Mouse (Mus musculus) embryonic facial prominence, embryonic 11.5 days (tissue): Measurements from ENCODE around the gene Catip. TPM values are rescaled to one million over a fixed set of nuclear protein-coding genes. Genes with fewer than 3 reads are reported as not detected.
"Not testable (repeated sequence)": the region's sequence is repeated elsewhere in the genome, so short reads cannot be mapped to it uniquely, and the experiment has no call there.

Source experiments
- ATAC-seq: fragments of 200-750 bp; cut with Nextera tagmentation; replicated peaks from 2 replicates; pipeline ENCODE4 v1.8.0; 2017; ENCODE audit warnings: low read depth; ENCODE audit not compliant: insufficient number of reproducible peaks, low FRiP score, low TSS enrichment
- DNase-seq: peaks from one replicate; pipeline ENCODE4 v3.0.0-alpha.2; 2015; ENCODE audit warnings: low spot score
- H3K27ac ChIP-seq: fragments of 300-500 bp; sonication (generic); replicated peaks from 2 replicates; pipeline ENCODE4 v1.5.1; 2014; ENCODE audit warnings: mild to moderate bottlenecking, low read depth, low read length, control low read depth
- H3K27me3 ChIP-seq: fragments of 300-500 bp; sonication (generic); 2 replicates; pipeline ENCODE4 v1.6.1; 2014; ENCODE audit warnings: mild to moderate bottlenecking, low read length, moderate library complexity, mixed read lengths; ENCODE audit not compliant: control insufficient read depth, insufficient read depth
- H3K36me3 ChIP-seq: fragments of 300-500 bp; sonication (generic); replicated peaks from 2 replicates; pipeline ENCODE4 v1.6.1; 2014; ENCODE audit warnings: low read depth, mild to moderate bottlenecking, low read length, moderate library complexity, mixed read lengths; ENCODE audit not compliant: control insufficient read depth, insufficient read depth
- H3K4me1 ChIP-seq: fragments of 300-500 bp; sonication (generic); 2 replicates; pipeline ENCODE4 v1.6.1; 2014; ENCODE audit warnings: low read length, mixed read lengths; ENCODE audit not compliant: control insufficient read depth, insufficient read depth
- H3K4me2 ChIP-seq: fragments of 300-500 bp; sonication (generic); 2 replicates; pipeline ENCODE4 v1.6.1; 2014; ENCODE audit warnings: low read depth, mild to moderate bottlenecking, control low read depth, low read length, moderate library complexity
- H3K4me3 ChIP-seq: fragments of 300-500 bp; sonication (generic); 2 replicates; pipeline ENCODE4 v1.5.1; 2014; ENCODE audit warnings: low read depth, low read length, control low read depth
- H3K9ac ChIP-seq: fragments of 300-500 bp; sonication (generic); replicated peaks from 2 replicates; pipeline ENCODE4 v1.6.1; 2014; ENCODE audit warnings: mild to moderate bottlenecking, control low read depth, low read length
- H3K9me3 ChIP-seq: fragments of 300-500 bp; sonication (generic); replicated peaks from 2 replicates; pipeline ENCODE4 v1.6.1; 2016; ENCODE audit warnings: mild to moderate bottlenecking, low read length, inconsistent platforms, mixed read lengths; ENCODE audit not compliant: control insufficient read depth
- WGBS: fragments of 180-500 bp; shearing (Covaris S2); extraction: QIAGEN DNeasy Blood & Tissue Kit; methylation state at CpG from one replicate; pipeline ENCODE4 v1.1.7; 2014; 5-methylcytosine and 5-hydroxymethylcytosine counted together
- polyA plus RNA-seq: library from polyadenylated mRNA; unstranded; fragments of >200 nt; fragmentation: Nextera tagmentation; extraction: Ambion mirVana; gene quantifications from 2 replicates; pipeline ENCODE4 v1.2.1, GENCODE M21; 2014

The Catip gene
- polyA plus RNA-seq, 1 experiment from 2014 or later = 0.22 TPM

DNA sequence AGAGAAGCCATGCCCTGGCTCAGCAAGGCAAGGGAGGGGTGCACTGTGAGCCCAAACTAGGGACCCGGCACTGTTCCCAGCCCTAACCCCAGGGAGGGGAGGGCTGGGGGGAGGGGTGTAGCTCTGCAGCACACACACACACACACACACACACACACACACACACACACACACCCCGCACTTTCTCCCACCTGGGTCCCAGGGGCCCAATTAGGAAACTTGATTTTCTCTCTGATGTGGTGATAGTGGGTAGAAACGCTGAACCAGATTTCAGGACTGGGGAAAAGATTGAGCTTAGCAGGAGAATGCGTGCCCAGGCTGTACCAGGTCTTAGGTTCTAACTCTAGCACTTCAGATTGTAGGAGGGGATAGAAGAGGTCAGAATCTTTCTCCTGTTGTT, 23.3 kb upstream of the Catip start:
- ATAC-seq (no peak), DNase-seq (no peak)
- Histone ChIP-seq H3K4me2 (no peak overlapping the region), H3K9ac (no peak overlapping the region), H3K9me3 (no peaks in the 10 kb centered on the region), H3K27ac (no peak overlapping the region), H3K4me3 (no peak overlapping the region), H3K36me3 (no peaks in the 10 kb centered on the region), H3K27me3 (no peaks in the 10 kb centered on the region), H3K4me1 (no peaks in the 10 kb centered on the region)
- WGBS = 68% methylated on average over 4 of the region's 4 CpGs

DNA sequence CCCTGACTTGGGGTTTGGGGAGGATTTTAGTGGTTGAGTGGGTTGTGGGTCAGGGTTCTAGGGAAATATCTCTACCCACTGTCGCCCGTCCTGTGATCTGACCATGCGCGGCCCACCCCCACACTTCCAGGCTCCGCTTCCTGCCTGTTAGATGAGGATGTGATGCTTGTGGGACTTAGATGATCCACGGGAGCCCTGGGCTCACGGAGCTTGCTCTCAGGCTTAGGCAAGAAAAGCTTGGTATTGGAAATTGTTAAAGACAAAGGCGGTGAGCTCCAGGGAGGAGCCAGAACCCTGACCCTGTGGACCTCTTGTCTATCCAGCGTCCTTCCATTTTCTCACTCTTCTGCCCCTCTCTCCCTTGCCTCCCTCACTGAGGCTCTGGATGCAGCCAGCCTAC, 22.0 kb upstream of the Catip start:
- Histone ChIP-seq H3K4me2 (no peak overlapping the region), H3K4me3 (no peak overlapping the region), H3K27ac (no peak overlapping the region), H3K9ac (no peak overlapping the region), H3K27me3 (no peaks in the 10 kb centered on the region), H3K9me3 (no peaks in the 10 kb centered on the region), H3K36me3 (no peaks in the 10 kb centered on the region), H3K4me1 (no peaks in the 10 kb centered on the region)
- ATAC-seq (no peak), DNase-seq (no peak)
- 88% methylated on average over 9 of the region's 9 CpGs for WGBS

DNA sequence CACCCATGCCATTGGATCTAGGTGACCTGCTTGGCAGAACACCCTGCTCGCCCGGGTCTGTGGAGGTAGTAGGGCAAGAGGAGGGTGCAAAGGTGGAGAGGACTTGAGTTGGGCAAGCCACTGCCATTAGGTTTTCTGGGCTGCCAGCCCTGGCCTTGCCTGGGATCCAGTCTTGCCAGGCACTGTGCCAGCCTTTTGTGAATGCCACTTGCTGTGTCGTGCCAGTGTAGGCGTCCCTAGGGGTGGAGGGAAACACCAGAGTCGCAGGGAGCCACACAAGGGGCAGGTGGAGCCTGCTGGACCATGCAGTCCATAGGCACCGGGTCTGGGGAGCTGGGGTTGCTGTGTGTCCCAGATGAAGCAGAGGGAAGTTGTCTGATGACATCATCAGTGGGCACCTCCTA, 21.5 kb upstream of the Catip start:
- no peaks in the 10 kb centered on the region for H3K27me3 ChIP-seq
- H3K4me1 ChIP-seq = no peaks in the 10 kb centered on the region
- H3K4me3 ChIP-seq = no peak overlapping the region
- ATAC-seq = no peak
- no peaks in the 10 kb centered on the region for H3K9me3 ChIP-seq
- no peak overlapping the region for H3K9ac ChIP-seq
- no peaks in the 10 kb centered on the region for H3K36me3 ChIP-seq
- no peak overlapping the region for H3K4me2 ChIP-seq
- DNase-seq = no peak
- H3K27ac ChIP-seq = no peak overlapping the region
- WGBS = 92% methylated on average over 6 of the region's 6 CpGs

DNA sequence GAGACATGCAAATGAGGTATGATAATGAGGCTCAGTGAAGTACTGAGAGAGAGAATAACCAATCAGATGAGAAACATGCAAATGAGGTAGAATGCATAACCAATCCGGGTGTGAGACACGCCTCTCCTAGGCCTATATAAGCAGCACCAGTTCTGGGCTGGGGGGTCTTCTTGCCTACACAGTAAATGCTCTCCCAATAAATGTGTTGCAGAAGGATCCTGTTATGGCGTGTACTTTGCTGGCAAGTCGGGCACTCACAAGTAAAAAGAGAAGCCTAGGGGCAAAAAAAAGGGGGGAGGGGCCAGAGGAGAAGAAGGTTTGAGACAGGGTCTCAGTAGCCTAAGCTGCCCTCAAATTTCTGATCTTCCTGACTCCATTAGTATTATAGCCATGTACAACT, 20.9 kb upstream of the Catip start:
- not testable (repeated sequence) for H3K4me1 ChIP-seq, H3K27me3 ChIP-seq, ATAC-seq, DNase-seq, H3K9me3 ChIP-seq, H3K9ac ChIP-seq, H3K4me3 ChIP-seq, H3K4me2 ChIP-seq, H3K36me3 ChIP-seq, H3K27ac ChIP-seq
- 93% methylated on average over 4 of the region's 4 CpGs for WGBS

DNA sequence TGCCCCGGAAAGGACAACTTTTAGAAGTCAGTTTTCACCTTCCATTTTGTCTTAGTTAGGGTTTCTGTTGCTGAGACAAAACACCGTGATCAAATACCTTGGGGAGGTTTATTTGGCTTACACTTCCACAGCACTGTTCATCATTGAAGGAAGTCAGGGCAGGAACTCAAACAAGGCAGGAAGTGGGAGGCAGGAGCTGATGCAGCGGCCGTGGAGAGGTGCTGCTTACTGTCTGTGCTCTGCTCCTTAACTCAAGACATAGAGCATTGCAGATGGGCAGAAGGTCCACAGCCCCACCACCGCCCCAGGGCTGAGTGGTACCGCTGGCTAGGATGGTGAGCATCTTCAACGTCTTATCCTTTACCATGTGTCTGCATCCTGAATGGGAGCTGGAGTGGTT, 20.0 kb upstream of the Catip start:
- Histone ChIP-seq H3K4me2 (no peak overlapping the region), H3K27ac (no peak overlapping the region), H3K9me3 (no peaks in the 10 kb centered on the region), H3K4me3 (no peak overlapping the region), H3K9ac (no peak overlapping the region), H3K36me3 (no peaks in the 10 kb centered on the region), H3K4me1 (no peaks in the 10 kb centered on the region), H3K27me3 (no peaks in the 10 kb centered on the region)
- WGBS = 88% methylated on average over 7 of the region's 7 CpGs
- ATAC-seq (no peak), DNase-seq (no peak)

DNA sequence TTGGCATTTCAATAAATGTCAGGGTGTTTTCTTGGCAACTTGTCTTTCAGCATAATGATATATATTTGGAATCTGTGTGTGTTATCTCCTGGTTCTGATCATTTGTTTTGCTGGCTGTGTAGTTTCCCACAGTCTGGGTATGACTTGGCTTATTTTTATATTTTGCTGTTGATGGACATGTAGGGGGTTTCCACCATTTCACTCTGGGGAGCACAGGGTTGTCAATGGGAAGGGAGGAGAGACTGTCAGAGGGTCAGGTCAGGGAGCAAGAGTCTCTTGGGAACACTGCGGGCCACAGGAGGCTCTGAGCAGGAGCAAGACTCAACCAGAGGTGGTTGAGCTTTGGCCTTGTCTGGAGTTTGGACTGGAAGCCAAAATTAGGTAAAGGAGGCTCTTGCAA, 19.6 kb upstream of the Catip start:
- DNase-seq (no peak), ATAC-seq (no peak)
- WGBS = 81% methylated on average over 1 of the region's 1 CpGs
- Histone ChIP-seq H3K27me3 (no peaks in the 10 kb centered on the region), H3K36me3 (no peaks in the 10 kb centered on the region), H3K4me3 (no peak overlapping the region), H3K27ac (no peak overlapping the region), H3K4me1 (no peaks in the 10 kb centered on the region), H3K9ac (no peak overlapping the region), H3K4me2 (no peak overlapping the region), H3K9me3 (no peaks in the 10 kb centered on the region)

DNA sequence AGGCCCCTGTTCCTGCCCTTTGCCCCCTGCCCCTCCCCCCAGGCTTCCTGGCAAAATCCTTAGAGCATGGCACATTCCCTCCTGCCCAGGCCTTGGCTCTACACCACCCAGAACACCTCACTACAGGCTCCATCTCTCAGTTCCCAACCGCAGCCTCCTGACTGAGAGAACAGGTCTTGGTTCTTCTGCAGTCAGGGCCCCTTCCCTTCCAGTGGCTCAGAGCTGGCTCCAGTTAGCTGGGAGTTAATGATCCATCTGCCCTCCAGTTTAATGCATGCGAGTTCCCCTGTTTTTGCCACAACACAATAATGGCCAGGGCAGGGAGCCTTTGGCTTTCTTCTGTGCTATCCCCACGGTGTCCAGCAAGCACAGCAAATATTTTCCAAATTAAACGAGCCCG, 18.7 kb upstream of the Catip start:
- H3K4me2 ChIP-seq = no peak overlapping the region
- no peak for ATAC-seq
- H3K27ac ChIP-seq = no peak overlapping the region
- H3K36me3 ChIP-seq = no peaks in the 10 kb centered on the region
- H3K9me3 ChIP-seq = no peaks in the 10 kb centered on the region
- 74% methylated on average over 5 of the region's 5 CpGs for WGBS
- DNase-seq = no peak
- H3K4me3 ChIP-seq = no peak overlapping the region
- H3K27me3 ChIP-seq = no peaks in the 10 kb centered on the region
- H3K4me1 ChIP-seq = no peaks in the 10 kb centered on the region
- H3K9ac ChIP-seq = no peak overlapping the region

DNA sequence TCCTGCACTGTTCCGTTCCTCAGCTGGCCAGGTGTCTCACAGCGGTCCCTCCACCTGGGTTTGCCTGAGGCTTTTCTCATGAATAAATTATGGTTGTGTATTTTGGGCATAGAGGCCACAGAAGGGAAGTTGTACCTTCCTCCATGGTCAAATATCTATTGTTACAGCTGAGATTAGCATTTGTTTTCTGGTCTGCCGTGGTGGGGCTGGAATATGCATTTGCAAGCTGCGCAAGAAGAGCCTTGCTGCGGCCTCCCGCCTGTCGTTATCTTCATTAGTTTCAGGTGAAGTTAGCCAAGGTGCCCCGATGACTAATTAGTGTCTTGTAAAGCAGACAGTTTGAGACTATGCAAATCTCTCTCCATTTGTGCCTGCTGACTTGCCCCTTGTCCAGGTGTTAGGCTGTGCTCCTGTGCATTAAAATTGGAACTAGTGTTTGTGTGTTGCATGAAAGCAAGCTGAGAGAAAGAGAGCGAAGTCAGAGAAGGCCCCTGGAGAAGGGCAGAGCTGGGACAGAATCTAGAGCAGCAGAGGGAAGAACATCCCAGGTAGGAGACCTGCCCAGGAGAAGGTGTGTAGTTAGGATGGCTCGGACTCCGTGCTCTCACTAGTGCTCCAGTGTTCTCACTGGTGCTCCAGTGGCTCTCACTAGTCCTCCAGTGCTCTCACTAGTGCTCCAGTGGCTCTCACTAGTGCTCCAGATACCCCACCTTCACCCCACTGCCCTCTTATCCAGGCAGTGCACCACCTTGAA, 17.6 kb upstream of the Catip start:
- no peak overlapping the region for H3K9ac ChIP-seq
- no peak overlapping the region for H3K27ac ChIP-seq
- H3K4me2 ChIP-seq = no peak overlapping the region
- DNase-seq (no peak), ATAC-seq (no peak)
- H3K9me3 ChIP-seq = no peaks in the 10 kb centered on the region
- WGBS = 77% methylated on average over 11 of the region's 11 CpGs
- H3K36me3 ChIP-seq = no peaks in the 10 kb centered on the region; the same call in 1 of the 2 replicates
- H3K27me3 ChIP-seq = no peaks in the 10 kb centered on the region
- no peaks in the 10 kb centered on the region for H3K4me1 ChIP-seq
- H3K4me3 ChIP-seq = no peak overlapping the region
